Mouse (Mus musculus) lung, postnatal 0 days (tissue): Measurements from ENCODE around the gene Prdx6.

Source experiments
- CTCF ChIP-seq: IDR thresholded peaks from 2 replicates; pipeline ENCODE4 v1.5.1; 2016; ENCODE audit warnings: antibody characterized with exemption, mild to moderate bottlenecking
- EP300 ChIP-seq: IDR thresholded peaks from 2 replicates; pipeline ENCODE4 v1.6.1; 2016; ENCODE audit warnings: antibody characterized with exemption, mild to moderate bottlenecking, control low read depth

- TF ChIP-seq CTCF, result peak; percentile 74
- no peak for TF ChIP-seq EP300
Measured at GRCm38 (mm10) chr1:161214465-161214864, 36.6 kb downstream of the Prdx6 start.
